Mouse (Mus musculus): ENCODE results near the gene Ppfibp2. TPM values are rescaled to one million over a fixed set of nuclear protein-coding genes. Genes with fewer than 3 reads are reported as not detected.

Ppfibp2 gene
- 1.5 and 1.7 TPM in 2 replicates for polyA plus RNA-seq (2015; fragmentation: Nextera tagmentation; extraction: Ambion mirVana)

DNA sequence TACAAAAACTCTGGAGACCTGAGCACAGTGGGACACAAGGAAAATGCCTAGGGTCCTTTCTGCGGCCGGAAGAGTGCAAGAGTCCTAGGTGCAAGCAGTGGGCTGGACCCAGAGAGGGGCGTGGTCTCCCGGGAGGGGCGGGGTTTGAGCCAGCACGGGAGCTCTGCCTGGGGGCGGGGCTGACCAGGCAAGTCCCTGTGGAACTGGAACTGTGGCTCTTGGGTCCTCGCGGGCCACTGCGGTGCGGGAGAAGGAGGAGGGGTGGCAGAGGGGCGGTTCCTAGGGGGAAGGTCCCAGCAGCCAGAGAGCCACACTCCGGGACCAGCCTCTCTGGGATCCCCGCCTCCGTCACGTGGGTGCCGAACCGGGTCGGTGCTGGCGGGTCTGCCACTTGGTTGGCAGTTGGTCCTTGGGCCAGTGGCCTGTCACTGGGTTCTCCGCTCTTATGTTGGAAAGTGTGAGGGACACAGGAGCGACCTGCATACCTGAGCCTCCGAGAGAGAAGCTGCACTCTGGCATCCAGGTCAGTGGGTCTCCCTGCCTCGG is at the start of gene Ppfibp2:
TSS of gene Ppfibp2 (plus strand) at position 351 of the 546 bp plus-strand sequence.
- Histone ChIP-seq H3K9ac (replicated peaks; ENCODE audit: low read depth, low read length) (peak within 1 kb of the TSS; percentile 60), H3K4me2 (ENCODE audit: low read length) (peak within 1 kb of the TSS; percentile 99), H3K9me3 (ENCODE audit: control insufficient read depth, low read length) (no peaks in the 10 kb centered on the region), H3K36me3 (ENCODE audit: control insufficient read depth, insufficient read depth) (no peaks in the 10 kb centered on the region), H3K4me3 (replicated peaks; ENCODE audit: low read length) (peak within 1 kb of the TSS; percentile 61), H3K4me1 (replicated peaks; ENCODE audit: control insufficient read depth, insufficient read depth, low read length) (peaks cover 8% of the 10 kb centered on the region), H3K27ac (ENCODE audit: low read length) (no peak within 1 kb of the TSS), H3K27me3 (replicated peaks; ENCODE audit: control insufficient read depth, insufficient read depth, low read length) (0 out of 2 replicates have a peak, but pooled peaks cover 4% of the 10 kb centered on the region)
- ATAC-seq, result peak; percentile 94
- under 1% methylated on average over 24 of the region's 24 CpGs for WGBS

DNA sequence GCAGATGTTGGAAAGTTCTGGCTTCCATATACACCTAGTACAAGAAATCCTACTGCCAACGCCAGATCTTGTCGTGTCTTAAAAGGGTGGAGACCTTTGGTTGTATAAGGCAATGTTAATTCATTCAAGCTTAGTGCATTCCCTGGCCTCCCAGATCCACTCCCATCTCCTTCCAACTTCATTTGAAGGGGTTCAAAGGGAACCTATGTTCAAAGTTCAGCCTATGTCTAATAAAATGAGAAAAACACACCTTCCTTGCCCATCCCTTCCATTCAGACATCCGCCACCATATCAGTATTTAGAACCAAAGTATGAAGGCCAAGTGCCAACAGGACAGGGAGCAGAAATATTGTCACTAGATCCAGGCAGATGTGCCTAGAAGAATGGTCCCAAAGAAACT is 47.1 kb upstream of the Ppfibp2 start:
- no peak overlapping the region for H3K4me3 ChIP-seq (replicated peaks; ENCODE audit: low read length)
- H3K4me2 ChIP-seq (ENCODE audit: low read length), result no peak overlapping the region
- H3K9ac ChIP-seq (replicated peaks; ENCODE audit: low read depth, low read length), result no peak overlapping the region
- 94% methylated on average over 3 of the region's 3 CpGs for WGBS
- H3K36me3 ChIP-seq (ENCODE audit: control insufficient read depth, insufficient read depth), result no peaks in the 10 kb centered on the region
- no peaks in the 10 kb centered on the region for H3K9me3 ChIP-seq (ENCODE audit: control insufficient read depth, low read length)
- no peak overlapping the region for H3K27ac ChIP-seq (ENCODE audit: low read length)
- H3K27me3 ChIP-seq (replicated peaks; ENCODE audit: control insufficient read depth, insufficient read depth, low read length), result no peaks in the 10 kb centered on the region
- no peaks in the 10 kb centered on the region for H3K4me1 ChIP-seq (replicated peaks; ENCODE audit: control insufficient read depth, insufficient read depth, low read length)
- ATAC-seq, result no peak

DNA sequence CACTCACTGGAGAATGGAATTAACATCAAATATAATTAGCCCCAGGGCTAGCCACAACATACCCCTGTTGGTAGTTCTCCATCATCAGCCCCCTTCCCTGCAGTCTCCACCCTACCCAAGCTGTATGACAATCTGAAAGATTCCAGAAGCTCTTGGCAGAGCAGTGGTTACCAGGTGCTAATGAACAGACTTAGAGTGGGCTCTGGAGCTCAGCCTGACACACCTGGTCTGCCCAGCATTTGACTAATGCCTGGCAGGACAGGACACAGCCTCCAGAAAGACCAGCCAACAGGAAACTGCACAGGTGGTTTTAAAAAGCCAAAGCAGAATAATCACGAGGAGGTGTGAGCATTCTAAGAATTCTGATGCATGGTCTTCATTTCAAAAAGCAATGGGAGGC is 41.5 kb upstream of the Ppfibp2 start:
- no peak for ATAC-seq

GRCm38 (mm10) chr7:107555906-107556305 is 39.1 kb upstream of the Ppfibp2 start:
- Histone ChIP-seq H3K27ac (ENCODE audit: low read length) (no peak overlapping the region), H3K4me2 (ENCODE audit: low read length) (no peak overlapping the region), H3K4me3 (replicated peaks; ENCODE audit: low read length) (no peak overlapping the region), H3K4me1 (replicated peaks; ENCODE audit: control insufficient read depth, insufficient read depth, low read length) (no peaks in the 10 kb centered on the region), H3K9ac (replicated peaks; ENCODE audit: low read depth, low read length) (no peak overlapping the region), H3K27me3 (replicated peaks; ENCODE audit: control insufficient read depth, insufficient read depth, low read length) (no peaks in the 10 kb centered on the region), H3K9me3 (ENCODE audit: control insufficient read depth, low read length) (no peaks in the 10 kb centered on the region), H3K36me3 (ENCODE audit: control insufficient read depth, insufficient read depth) (no peaks in the 10 kb centered on the region)
- WGBS, result 79% methylated on average over 3 of the region's 3 CpGs
- ATAC-seq, result no peak

More for the DNA sequence above, 41.5 kb upstream of the Ppfibp2 start:
- 67% methylated on average over 1 of the region's 1 CpGs for WGBS
- Histone ChIP-seq H3K4me2 (ENCODE audit: low read length) (no peak overlapping the region), H3K4me1 (replicated peaks; ENCODE audit: control insufficient read depth, insufficient read depth, low read length) (no peaks in the 10 kb centered on the region), H3K9ac (replicated peaks; ENCODE audit: low read depth, low read length) (no peak overlapping the region), H3K9me3 (ENCODE audit: control insufficient read depth, low read length) (no peaks in the 10 kb centered on the region), H3K27ac (ENCODE audit: low read length) (no peak overlapping the region), H3K27me3 (replicated peaks; ENCODE audit: control insufficient read depth, insufficient read depth, low read length) (no peaks in the 10 kb centered on the region), H3K36me3 (ENCODE audit: control insufficient read depth, insufficient read depth) (no peaks in the 10 kb centered on the region), H3K4me3 (replicated peaks; ENCODE audit: low read length) (no peak overlapping the region)

DNA sequence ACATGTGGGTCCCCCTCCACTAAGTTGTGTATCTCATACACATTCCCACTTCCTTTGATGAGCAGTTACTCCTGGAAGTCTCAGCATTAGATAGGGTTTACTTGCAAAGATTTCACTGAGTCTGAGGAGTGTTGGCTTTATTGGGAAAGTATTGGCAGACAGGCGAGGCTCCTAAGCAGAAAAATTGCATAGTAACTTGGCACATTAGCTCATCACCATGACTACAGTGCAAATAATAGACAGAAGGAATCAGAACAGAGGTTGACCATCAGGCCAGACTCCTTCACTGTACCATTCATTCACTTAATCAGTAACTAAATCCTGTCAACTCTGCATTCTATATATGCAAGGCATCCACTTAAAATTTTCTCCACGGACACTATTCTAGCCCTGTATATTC is 34.3 kb upstream of the Ppfibp2 start:
- no peaks in the 10 kb centered on the region for H3K36me3 ChIP-seq (ENCODE audit: control insufficient read depth, insufficient read depth)
- no peak overlapping the region for H3K9ac ChIP-seq (replicated peaks; ENCODE audit: low read depth, low read length)
- H3K4me3 ChIP-seq (replicated peaks; ENCODE audit: low read length), result no peak overlapping the region
- no peak overlapping the region for H3K27ac ChIP-seq (ENCODE audit: low read length)
- H3K4me1 ChIP-seq (replicated peaks; ENCODE audit: control insufficient read depth, insufficient read depth, low read length), result no peaks in the 10 kb centered on the region
- no peak for ATAC-seq
- H3K27me3 ChIP-seq (replicated peaks; ENCODE audit: control insufficient read depth, insufficient read depth, low read length), result no peaks in the 10 kb centered on the region
- 60% methylated on average over 2 of the region's 2 CpGs for whole genome bisulfite sequencing
- no peak overlapping the region for H3K4me2 ChIP-seq (ENCODE audit: low read length)
- H3K9me3 ChIP-seq (ENCODE audit: control insufficient read depth, low read length), result peaks cover 2% of the 10 kb centered on the region; the same call in 1 of the 2 replicates

- no peak for ATAC-seq
- peaks cover 4% of the 10 kb centered on the region; the same call in 1 of the 2 replicates for H3K9me3 ChIP-seq (ENCODE audit: control insufficient read depth, low read length)
- H3K27ac ChIP-seq (ENCODE audit: low read length), result no peak overlapping the region
- no peaks in the 10 kb centered on the region for H3K36me3 ChIP-seq (ENCODE audit: control insufficient read depth, insufficient read depth)
- H3K9ac ChIP-seq (replicated peaks; ENCODE audit: low read depth, low read length), result no peak overlapping the region
- WGBS, result 75% methylated on average over 3 of the region's 3 CpGs
- H3K4me3 ChIP-seq (replicated peaks; ENCODE audit: low read length), result no peak overlapping the region
- H3K4me1 ChIP-seq (replicated peaks; ENCODE audit: control insufficient read depth, insufficient read depth, low read length), result no peaks in the 10 kb centered on the region
- H3K4me2 ChIP-seq (ENCODE audit: low read length), result no peak overlapping the region
- H3K27me3 ChIP-seq (replicated peaks; ENCODE audit: control insufficient read depth, insufficient read depth, low read length), result no peaks in the 10 kb centered on the region
These were observed 33.4 kb upstream of the Ppfibp2 start for GRCm38 (mm10) chr7:107561584-107561983.

DNA sequence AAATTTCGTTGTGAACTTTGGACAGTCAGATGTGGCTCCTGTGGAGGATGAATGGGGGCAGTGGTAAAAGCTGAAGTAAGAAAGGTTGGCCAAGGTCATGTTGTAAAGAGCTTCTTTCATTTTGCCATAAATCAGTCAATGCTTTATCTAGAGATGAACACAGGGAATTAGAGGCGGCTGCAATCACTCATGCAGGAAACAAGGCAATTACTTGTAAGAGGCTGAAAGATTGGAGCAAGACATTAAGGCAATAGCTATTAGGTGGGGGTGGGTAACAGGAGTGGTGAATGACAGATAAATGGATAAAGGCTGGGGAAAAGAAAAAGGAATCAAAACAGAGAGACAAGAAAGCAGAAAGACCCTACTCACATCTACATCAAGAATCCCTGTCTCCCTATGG is 31.3 kb upstream of the Ppfibp2 start:
- Histone ChIP-seq H3K4me2 (ENCODE audit: low read length) (no peak overlapping the region), H3K4me3 (replicated peaks; ENCODE audit: low read length) (no peak overlapping the region), H3K36me3 (ENCODE audit: control insufficient read depth, insufficient read depth) (no peaks in the 10 kb centered on the region), H3K4me1 (replicated peaks; ENCODE audit: control insufficient read depth, insufficient read depth, low read length) (no peaks in the 10 kb centered on the region), H3K9ac (replicated peaks; ENCODE audit: low read depth, low read length) (no peak overlapping the region), H3K27ac (ENCODE audit: low read length) (no peak overlapping the region), H3K27me3 (replicated peaks; ENCODE audit: control insufficient read depth, insufficient read depth, low read length) (no peaks in the 10 kb centered on the region), H3K9me3 (ENCODE audit: control insufficient read depth, low read length) (peaks cover 4% of the 10 kb centered on the region; the same call in 1 of the 2 replicates)
- no peak for ATAC-seq
- WGBS, result 30% methylated on average over 2 of the region's 2 CpGs

DNA sequence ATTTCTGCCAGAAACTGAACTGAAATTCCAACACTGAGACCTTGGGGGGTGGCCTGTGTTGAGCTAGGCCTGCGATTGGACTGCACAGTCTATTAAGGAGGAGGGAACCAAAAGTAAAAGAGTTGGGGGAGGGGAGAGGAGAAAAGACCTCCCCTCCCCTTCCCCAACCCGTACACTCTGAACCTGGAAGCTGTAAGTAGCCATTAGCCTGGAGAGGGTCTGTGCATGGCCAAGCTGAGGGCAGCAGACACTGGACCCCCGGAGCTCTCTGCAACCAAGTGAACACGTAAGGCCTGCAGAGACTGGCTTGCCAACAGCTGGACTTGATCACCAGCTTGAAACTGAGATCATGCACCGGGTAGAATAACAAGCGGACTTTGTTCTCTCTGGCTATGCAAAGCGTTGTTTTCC is 27.7 kb upstream of the Ppfibp2 start, which contains the start of gene Olfml1:
TSS of gene Olfml1 (plus strand) at position 186 of the 411 bp plus-strand sequence.
- Histone ChIP-seq H3K27me3 (replicated peaks; ENCODE audit: control insufficient read depth, insufficient read depth, low read length) (no peaks in the 10 kb centered on the region), H3K9me3 (ENCODE audit: control insufficient read depth, low read length) (peaks cover 4% of the 10 kb centered on the region; the same call in 1 of the 2 replicates), H3K4me1 (replicated peaks; ENCODE audit: control insufficient read depth, insufficient read depth, low read length) (no peaks in the 10 kb centered on the region), H3K9ac (replicated peaks; ENCODE audit: low read depth, low read length) (no peak within 1 kb of the TSS), H3K4me3 (replicated peaks; ENCODE audit: low read length) (no peak within 1 kb of the TSS), H3K27ac (ENCODE audit: low read length) (no peak within 1 kb of the TSS), H3K4me2 (ENCODE audit: low read length) (no peak within 1 kb of the TSS), H3K36me3 (ENCODE audit: control insufficient read depth, insufficient read depth) (no peaks in the 10 kb centered on the region)
- ATAC-seq, result 0 out of 2 replicates have a peak, but pooled peaks have one; percentile 33
- 60% methylated on average over 7 of the region's 7 CpGs for WGBS

DNA sequence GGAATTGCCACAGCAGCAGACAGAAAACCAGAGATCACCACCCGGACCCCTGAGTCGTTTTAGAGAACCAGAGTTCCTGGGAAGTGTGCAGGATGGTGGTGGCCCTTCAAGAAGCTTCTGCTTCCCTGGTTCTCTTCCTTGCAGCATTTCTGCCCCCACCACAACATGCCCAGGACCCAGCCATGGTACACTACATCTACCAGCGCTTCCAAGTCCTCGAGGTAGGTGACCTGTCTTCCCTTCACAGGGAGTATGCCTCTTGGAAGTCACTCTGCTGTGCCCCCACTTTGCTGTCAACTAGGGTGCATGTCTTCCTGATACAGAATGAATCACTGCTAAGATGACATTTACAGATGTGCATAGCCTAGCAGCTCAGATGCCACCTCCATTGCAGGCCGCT is 27.3 kb upstream of the Ppfibp2 start:
- WGBS, result 81% methylated on average over 5 of the region's 5 CpGs
- Histone ChIP-seq H3K27me3 (replicated peaks; ENCODE audit: control insufficient read depth, insufficient read depth, low read length) (no peaks in the 10 kb centered on the region), H3K4me2 (ENCODE audit: low read length) (no peak overlapping the region), H3K4me1 (replicated peaks; ENCODE audit: control insufficient read depth, insufficient read depth, low read length) (no peaks in the 10 kb centered on the region), H3K9ac (replicated peaks; ENCODE audit: low read depth, low read length) (no peak overlapping the region), H3K4me3 (replicated peaks; ENCODE audit: low read length) (no peak overlapping the region), H3K36me3 (ENCODE audit: control insufficient read depth, insufficient read depth) (no peaks in the 10 kb centered on the region), H3K9me3 (ENCODE audit: control insufficient read depth, low read length) (peaks cover 4% of the 10 kb centered on the region; the same call in 1 of the 2 replicates), H3K27ac (ENCODE audit: low read length) (no peak overlapping the region)
- ATAC-seq, result no peak
